Mouse (Mus musculus) heart, adult 11 months (tissue): ENCODE data around the gene Kif16b.
"Not testable (repeated sequence)": the region's sequence is repeated elsewhere in the genome, so short reads cannot be mapped to it uniquely, and the experiment has no call there.

Source experiments
- DNase-seq: peaks from one replicate; pipeline ENCODE4 v3.0.0; 2022

Gene Kif16b

DNA sequence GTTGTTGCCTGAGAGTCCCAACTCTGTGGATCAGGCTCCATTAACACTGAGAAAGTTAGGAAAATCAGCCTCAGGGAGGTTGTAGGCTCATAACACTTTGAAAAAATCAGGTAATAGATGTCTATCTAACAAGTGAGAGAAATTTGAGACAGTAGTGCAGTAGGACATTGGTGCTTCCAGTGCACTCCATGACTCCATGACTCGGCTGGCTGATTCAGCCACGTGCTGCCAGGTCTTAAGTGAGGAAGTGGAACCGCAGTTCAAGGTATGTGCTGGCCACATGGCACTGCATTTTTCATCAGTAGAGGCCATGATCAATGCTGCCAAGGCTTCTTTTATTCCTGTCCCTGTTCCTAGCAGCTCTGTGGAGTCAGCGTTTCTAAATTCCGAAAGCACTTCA lies 315.5 kb downstream of the Kif16b start:
- no peak for DNase-seq

- no peak for DNase-seq
These were observed 316.2 kb downstream of the Kif16b start for GRCm38 (mm10) chr2:142584851-142585737.

GRCm38 (mm10) chr2:142580449-142580848 lies 320.9 kb downstream of the Kif16b start:
- no peak for DNase-seq

GRCm38 (mm10) chr2:142577414-142577813 lies 323.9 kb downstream of the Kif16b start:
- DNase-seq, result not testable (repeated sequence)

DNA sequence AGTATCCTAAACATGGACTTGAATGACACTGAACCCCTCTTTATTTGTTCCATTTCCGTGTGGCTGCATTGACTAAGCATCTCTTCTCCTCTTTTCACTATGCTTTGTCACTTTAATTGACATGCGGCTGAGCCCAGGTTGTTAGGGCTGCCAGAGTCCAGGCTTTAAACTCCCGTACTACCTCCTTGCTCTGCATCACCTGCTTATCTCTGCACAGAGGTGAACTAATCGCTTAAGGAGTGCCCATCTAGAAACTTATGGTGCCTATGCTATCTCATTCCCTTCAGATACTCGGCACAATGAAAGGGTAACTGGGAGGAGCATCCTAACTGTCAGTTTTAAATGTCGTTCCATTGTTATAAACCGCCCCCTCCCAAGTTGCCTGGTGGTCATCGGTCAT lies 331.6 kb downstream of the Kif16b start:
- DNase-seq, result no peak
